Mouse (Mus musculus) myocyte (in vitro differentiated cells): Measurements from ENCODE around the gene Tssk4. TPM values are rescaled to one million over a fixed set of nuclear protein-coding genes. Genes with fewer than 3 reads are reported as not detected.

ENCODE experiments used
- H3K27me3 ChIP-seq: one replicate; pipeline ENCODE4 v1.6.1; 2011; ENCODE audit not compliant: control insufficient read depth, insufficient read depth, insufficient read length
- H3K36me3 ChIP-seq: one replicate; pipeline ENCODE4 v1.6.1; 2011; ENCODE audit not compliant: control insufficient read depth, insufficient read depth
- H3K4me2 ChIP-seq: one replicate; pipeline ENCODE4 v1.6.1; 2011; ENCODE audit warnings: low read depth, control low read depth
- H3K4me3 ChIP-seq: one replicate; pipeline ENCODE4 v1.5.1; 2011; ENCODE audit warnings: mild to moderate bottlenecking, control low read depth, moderate library complexity
- H3K79me2 ChIP-seq: one replicate; pipeline ENCODE4 v1.6.1; 2011; ENCODE audit not compliant: control insufficient read depth, insufficient read depth
- H3ac ChIP-seq: one replicate; pipeline ENCODE4 v1.6.1; 2011; ENCODE audit not compliant: control insufficient read depth, insufficient read length
- CEBPB ChIP-seq: IDR thresholded peaks from 2 replicates; pipeline ENCODE4 v1.6.1; 2011; ENCODE audit warnings: mild to moderate bottlenecking, moderate library complexity; ENCODE audit not compliant: poor library complexity, insufficient read depth, severe bottlenecking
- E2F4 ChIP-seq: IDR thresholded peaks from one replicate; pipeline ENCODE4 v1.6.1; 2011; ENCODE audit warnings: mild to moderate bottlenecking, control low read depth, moderate library complexity; ENCODE audit not compliant: insufficient read depth
- MAX ChIP-seq: IDR thresholded peaks from one replicate; pipeline ENCODE4 v1.6.1; 2011; ENCODE audit warnings: low read depth, mild to moderate bottlenecking, control low read depth
- MYOD1 ChIP-seq, 3 experiments: IDR thresholded peaks; one replicate each; pipeline ENCODE4 v1.6.1; 2011; ENCODE audit warnings: control low read depth in 2 of 3, low read depth in 2 of 3, mild to moderate bottlenecking in 2 of 3, moderate library complexity in 1 of 3; ENCODE audit not compliant: insufficient read length in 2 of 3, control insufficient read depth in 1 of 3
- MYOG ChIP-seq, 3 experiments: IDR thresholded peaks; one replicate each; pipeline ENCODE4 v1.6.1; 2011; ENCODE audit warnings: control low read depth in 2 of 3, low read depth in 2 of 3, mild to moderate bottlenecking in 2 of 3; ENCODE audit not compliant: insufficient read length in 2 of 3, control insufficient read depth in 1 of 3, insufficient read depth in 1 of 3
- POLR2A ChIP-seq: IDR thresholded peaks from one replicate; pipeline ENCODE4 v1.6.1; 2011; ENCODE audit warnings: low read depth, mild to moderate bottlenecking, control low read depth, moderate library complexity; ENCODE audit not compliant: insufficient read length
- POLR2AphosphoS2 ChIP-seq: IDR thresholded peaks from one replicate; pipeline ENCODE4 v1.6.1; 2011; ENCODE audit warnings: low read depth, control low read depth; ENCODE audit not compliant: insufficient read length
- REST ChIP-seq: IDR thresholded peaks from one replicate; pipeline ENCODE4 v1.6.1; 2011; ENCODE audit warnings: mild to moderate bottlenecking, control low read depth, moderate library complexity; ENCODE audit not compliant: insufficient read depth, insufficient read length
- SRF ChIP-seq: IDR thresholded peaks from one replicate; pipeline ENCODE4 v1.6.1; 2011; ENCODE audit warnings: low read depth; ENCODE audit not compliant: control insufficient read depth, insufficient read length
- TCF12 ChIP-seq: IDR thresholded peaks from one replicate; pipeline ENCODE4 v1.6.1; 2011; ENCODE audit warnings: mild to moderate bottlenecking, control low read depth; ENCODE audit not compliant: poor library complexity, insufficient read depth, severe bottlenecking
- TCF3 ChIP-seq: IDR thresholded peaks from one replicate; pipeline ENCODE4 v1.6.1; 2011; ENCODE audit warnings: low read depth, control low read depth; ENCODE audit not compliant: insufficient read length
- USF1 ChIP-seq: IDR thresholded peaks from one replicate; pipeline ENCODE4 v1.6.1; 2011; ENCODE audit warnings: low read depth, mild to moderate bottlenecking, control low read depth, moderate library complexity
- polyA plus RNA-seq: library from polyadenylated mRNA; unstranded; fragments of >200 nt; fragmentation: generic; extraction: Trizol; gene quantifications from one replicate; pipeline ENCODE4 v1.2.1, GENCODE M21; 2012; ENCODE audit warnings: missing spikeins

Gene Tssk4
- polyA plus RNA-seq, 1 experiment: 0.18 TPM

- H3ac ChIP-seq: peak within 1 kb of the TSS; percentile 73
These were observed 6.7 kb upstream of the Tssk4 start, which contains the start of gene Tm9sf1 for GRCm38 (mm10) chr14:55643060-55643907. TSS of gene Tm9sf1 (minus strand) at chr14:55643806.

GRCm38 (mm10) chr14:55644261-55644888, 5.6 kb upstream of the Tssk4 start:
- no peak for TF ChIP-seq SRF
- no peak for TF ChIP-seq MYOD1 (IDR thresholded peaks at IDR 0.05; ENCODE audit: control insufficient read depth in 1 of 3, insufficient read length in 2 of 3, low read depth in 2 of 3)
- TF ChIP-seq POLR2A: no peak
- no peak for TF ChIP-seq POLR2AphosphoS2
- TF ChIP-seq USF1: no peak
- TF ChIP-seq CEBPB: no peak
- no peak for TF ChIP-seq TCF3
- TF ChIP-seq REST: no peak
- no peak for TF ChIP-seq MAX
- TF ChIP-seq MYOG (IDR thresholded peaks at IDR 0.05; ENCODE audit: control insufficient read depth in 1 of 3, insufficient read depth in 1 of 3, insufficient read length in 2 of 3, low read depth in 2 of 3): no peak
- no peak for TF ChIP-seq TCF12
- Histone ChIP-seq H3ac (peak overlapping the region; percentile 73), H3K79me2 (peaks cover 50% of the 10 kb centered on the region), H3K4me2 (peak overlapping the region; percentile 79), H3K27me3 (no peaks in the 10 kb centered on the region), H3K4me3 (peak overlapping the region; percentile 81), H3K36me3 (peaks cover under 1% of the 10 kb centered on the region)

More at GRCm38 (mm10) chr14:55643060-55643907, 6.7 kb upstream of the Tssk4 start, which contains the start of gene Tm9sf1:
- Histone ChIP-seq H3K36me3 (peaks cover 6% of the 10 kb centered on the region), H3K27me3 (no peaks in the 10 kb centered on the region), H3K4me3 (peak within 1 kb of the TSS; percentile 81), H3K79me2 (peaks cover 50% of the 10 kb centered on the region), H3K4me2 (peak within 1 kb of the TSS; percentile 96)
- TF ChIP-seq POLR2AphosphoS2 (peak; percentile 49), E2F4 (peak; percentile 76), REST (no peak), SRF (no peak), MYOD1 (IDR thresholded peaks at IDR 0.05; ENCODE audit: control insufficient read depth in 1 of 3, insufficient read length in 2 of 3, low read depth in 2 of 3) (peak in 2 of 3 experiments; percentile 4 to 48), MYOG (IDR thresholded peaks at IDR 0.05; ENCODE audit: control insufficient read depth in 1 of 3, insufficient read depth in 1 of 3, insufficient read length in 2 of 3, low read depth in 2 of 3) (peak in 2 of 3 experiments; percentile 1 to 25), USF1 (no peak), TCF3 (no peak), CEBPB (no peak), TCF12 (no peak), POLR2A (peak; percentile 55), MAX (peak; percentile 87)

GRCm38 (mm10) chr14:55651528-55651927, 1.5 kb downstream of the Tssk4 start:
- H3K36me3 ChIP-seq: no peaks in the 10 kb centered on the region
- TF ChIP-seq POLR2AphosphoS2: no peak

GRCm38 (mm10) chr14:55656935-55657334, 7.0 kb downstream of the Tssk4 start:
- Histone ChIP-seq H3K36me3 (no peaks in the 10 kb centered on the region), H3K4me3 (no peak overlapping the region), H3K27me3 (no peaks in the 10 kb centered on the region), H3ac (no peak overlapping the region), H3K4me2 (no peak overlapping the region), H3K79me2 (no peaks in the 10 kb centered on the region)
- no peak for TF ChIP-seq POLR2A
- no peak for TF ChIP-seq CEBPB
- TF ChIP-seq MAX: no peak
- TF ChIP-seq MYOD1 (IDR thresholded peaks at IDR 0.05; ENCODE audit: control insufficient read depth in 1 of 3, insufficient read length in 2 of 3, low read depth in 2 of 3): no peak
- no peak for TF ChIP-seq SRF
- TF ChIP-seq TCF3: no peak
- TF ChIP-seq USF1: no peak
- TF ChIP-seq REST: no peak
- TF ChIP-seq MYOG (IDR thresholded peaks at IDR 0.05; ENCODE audit: control insufficient read depth in 1 of 3, insufficient read depth in 1 of 3, insufficient read length in 2 of 3, low read depth in 2 of 3): no peak
- no peak for TF ChIP-seq E2F4
- TF ChIP-seq TCF12: no peak
- no peak for TF ChIP-seq POLR2AphosphoS2

More at GRCm38 (mm10) chr14:55651528-55651927, 1.5 kb downstream of the Tssk4 start:
- no peaks in the 10 kb centered on the region for H3K27me3 ChIP-seq
- H3K79me2 ChIP-seq: no peaks in the 10 kb centered on the region
- H3ac ChIP-seq: no peak overlapping the region
- H3K4me3 ChIP-seq: no peak overlapping the region
- H3K4me2 ChIP-seq: no peak overlapping the region
